ENCODE assay signal across 30 mouse cellular contexts in genomic region chr17:27996320-27996719, GRCm38 (mm10).
DNase-seq lines count a peak whose midpoint lies in the region; ATAC-seq and TF ChIP-seq lines count a peak whose summit lies in the region.
"Had no signal": no experiment of that assay in that cellular context is flagged by ENCODE, and none has a peak within 500 bp of the region (broad histone marks: within the 10 kb centered on the region; RNA-seq: fewer than 3 reads in every experiment).

No protein-coding gene starts in this region.

- no peak overlapping the region for H3K4me2 ChIP-seq in heart, embryonic 12.5 days
- H3K4me2 ChIP-seq in limb, embryonic 12.5 days = no peak overlapping the region
- H3K4me2 ChIP-seq in intestine, embryonic 15.5 days (replicated peaks) = no peak overlapping the region
- no peak overlapping the region for H3K4me2 ChIP-seq in intestine, postnatal 0 days (replicated peaks; ENCODE audit: low read depth)
- H3K4me2 ChIP-seq: embryonic facial prominence, embryonic 12.5 days; embryonic facial prominence, embryonic 15.5 days; heart, embryonic 11.5 days; heart, embryonic 15.5 days; hindbrain, embryonic 12.5 days had no signal

- H3K27me3 ChIP-seq in heart, adult 2 months (ENCODE audit: control insufficient read depth, insufficient read depth, low read length) = no peaks in the 10 kb centered on the region
- H3K27me3 ChIP-seq in heart, embryonic 12.5 days (replicated peaks) = no peaks in the 10 kb centered on the region
- no peaks in the 10 kb centered on the region for H3K27me3 ChIP-seq in limb, embryonic 12.5 days
- no peaks in the 10 kb centered on the region for H3K27me3 ChIP-seq in limb, embryonic 10.5 days (ENCODE audit: low read depth, poor library complexity, severe bottlenecking)
- no peaks in the 10 kb centered on the region for H3K27me3 ChIP-seq in intestine, embryonic 15.5 days (replicated peaks)
- H3K27me3 ChIP-seq in intestine, postnatal 0 days (replicated peaks; ENCODE audit: control insufficient read depth, insufficient read depth, low read length) = no peaks in the 10 kb centered on the region
- H3K27me3 ChIP-seq: CH12.LX; embryonic facial prominence, embryonic 12.5 days; embryonic facial prominence, embryonic 15.5 days; heart, embryonic 15.5 days; hindbrain, embryonic 12.5 days; Patski had no signal

- TF ChIP-seq CTCF in heart, adult 2 months (IDR thresholded peaks at IDR 0.05) = peak; percentile 29
- 0 out of 2 replicates have a peak, but pooled peaks have one; percentile 18 for TF ChIP-seq CTCF in intestine, postnatal 0 days (IDR thresholded peaks at IDR 0.05; ENCODE audit: low read depth)

- no peaks in the 10 kb centered on the region for H3K9me3 ChIP-seq in heart, embryonic 12.5 days (replicated peaks)
- H3K9me3 ChIP-seq in limb, embryonic 12.5 days = no peaks in the 10 kb centered on the region
- no peaks in the 10 kb centered on the region for H3K9me3 ChIP-seq in limb, embryonic 10.5 days (replicated peaks)
- no peaks in the 10 kb centered on the region for H3K9me3 ChIP-seq in intestine, embryonic 15.5 days
- no peaks in the 10 kb centered on the region for H3K9me3 ChIP-seq in intestine, postnatal 0 days (ENCODE audit: control insufficient read depth)
- H3K9me3 ChIP-seq: embryonic facial prominence, embryonic 12.5 days; embryonic facial prominence, embryonic 15.5 days; G1E; heart, embryonic 15.5 days; hindbrain, embryonic 12.5 days had no signal

- H3K36me3 ChIP-seq in heart, adult 2 months (ENCODE audit: control insufficient read depth, insufficient read depth, low read length) = no peaks in the 10 kb centered on the region
- H3K36me3 ChIP-seq in heart, embryonic 12.5 days = peaks cover 49% of the 10 kb centered on the region
- peaks cover 70% of the 10 kb centered on the region for H3K36me3 ChIP-seq in limb, embryonic 12.5 days
- peaks cover 74% of the 10 kb centered on the region for H3K36me3 ChIP-seq in limb, embryonic 10.5 days
- H3K36me3 ChIP-seq in intestine, embryonic 15.5 days = peaks cover 12% of the 10 kb centered on the region; the same call in 1 of the 2 replicates
- H3K36me3 ChIP-seq in intestine, postnatal 0 days (ENCODE audit: control insufficient read depth, insufficient read depth) = peaks cover 62% of the 10 kb centered on the region

- H3K27ac ChIP-seq in heart, adult 2 months = no peak overlapping the region
- H3K27ac ChIP-seq in heart, embryonic 12.5 days (ENCODE audit: poor library complexity, severe bottlenecking) = no peak overlapping the region
- 0 out of 2 replicates have a peak overlapping the region, but pooled peaks have one; percentile 41 for H3K27ac ChIP-seq in limb, embryonic 12.5 days
- H3K27ac ChIP-seq in limb, embryonic 10.5 days = no peak overlapping the region; the same call in 1 of the 2 replicates
- H3K27ac ChIP-seq in intestine, embryonic 15.5 days = no peak overlapping the region
- no peak overlapping the region for H3K27ac ChIP-seq in intestine, postnatal 0 days (ENCODE audit: low read depth, low read length)
- H3K27ac ChIP-seq: embryonic facial prominence, embryonic 12.5 days; embryonic facial prominence, embryonic 15.5 days; gastrocnemius, adult 2 months; heart, embryonic 15.5 days; hindbrain, embryonic 12.5 days had no signal

- no peak for ATAC-seq in heart, embryonic 12.5 days (ENCODE audit: insufficient number of reproducible peaks, low FRiP score)
- no peak for ATAC-seq in limb, embryonic 12.5 days (ENCODE audit: insufficient number of reproducible peaks, insufficient read depth, low FRiP score, low TSS enrichment, low read depth)
- peak; percentile 68 for ATAC-seq in intestine, embryonic 15.5 days
- ATAC-seq in intestine, postnatal 0 days = 0 out of 2 replicates have a peak, but pooled peaks have one; percentile 28
- ATAC-seq: forebrain, embryonic 14.5 days; forebrain, postnatal 0 days; hindbrain, embryonic 16.5 days; Patski had no signal

- no peak for TF ChIP-seq POLR2A in heart, adult 2 months (IDR thresholded peaks at IDR 0.05; ENCODE audit: insufficient read depth, low read depth, low read length)

- no peak for DNase-seq in heart, adult 2 months
- no peak for DNase-seq in limb, embryonic 10.5 days (ENCODE audit: low spot score)
- no peak for DNase-seq in c-Kit-positive CD71-positive TER-119-positive erythroid progenitor cells, embryonic 14.5 days (ENCODE audit: low spot score)
- no peak for DNase-seq in gastrocnemius, adult 8-10 months (ENCODE audit: low spot score in 2 of 2)
- DNase-seq: adrenal gland, postnatal 10 days; adrenal gland, postnatal 36 days; B cell, adult 2 months; cerebellum, adult 11 months; cerebellum, adult 2 months; cerebellum, adult 9-11 months; cerebellum, postnatal 25 days; forebrain, postnatal 0 days; gastrocnemius, adult 2 months; gastrocnemius, postnatal 25 days; heart, postnatal 10 days; heart, postnatal 4 days had no signal

- H3K79me2 ChIP-seq in heart, adult 2 months (replicated peaks; ENCODE audit: control insufficient read depth, insufficient read depth, low read length) = no peaks in the 10 kb centered on the region

- no peaks in the 10 kb centered on the region for H3K4me1 ChIP-seq in heart, adult 2 months (ENCODE audit: control insufficient read depth, insufficient read depth, low read length)
- H3K4me1 ChIP-seq in heart, embryonic 12.5 days (replicated peaks) = peaks cover 15% of the 10 kb centered on the region
- peaks cover 39% of the 10 kb centered on the region for H3K4me1 ChIP-seq in limb, embryonic 12.5 days (replicated peaks)
- H3K4me1 ChIP-seq in limb, embryonic 10.5 days = peaks cover 28% of the 10 kb centered on the region; the same call in 1 of the 2 replicates
- 0 out of 2 replicates have a peak, but pooled peaks cover 7% of the 10 kb centered on the region for H3K4me1 ChIP-seq in intestine, embryonic 15.5 days (replicated peaks)
- no peaks in the 10 kb centered on the region for H3K4me1 ChIP-seq in intestine, postnatal 0 days (replicated peaks; ENCODE audit: control insufficient read depth, insufficient read depth, low read length)

- no peak for TF ChIP-seq EP300 in heart, adult 2 months (IDR thresholded peaks at IDR 0.05; ENCODE audit: insufficient read depth, low read depth, low read length)

- H3K4me3 ChIP-seq in heart, adult 2 months = no peak overlapping the region
- H3K4me3 ChIP-seq in heart, embryonic 12.5 days = no peak overlapping the region
- no peak overlapping the region for H3K4me3 ChIP-seq in limb, embryonic 12.5 days (replicated peaks)
- no peak overlapping the region for H3K4me3 ChIP-seq in limb, embryonic 10.5 days
- no peak overlapping the region for H3K4me3 ChIP-seq in intestine, embryonic 15.5 days (replicated peaks)
- H3K4me3 ChIP-seq in intestine, postnatal 0 days (ENCODE audit: low read depth, low read length) = no peak overlapping the region
- H3K4me3 ChIP-seq: embryonic facial prominence, embryonic 12.5 days; embryonic facial prominence, embryonic 15.5 days; gastrocnemius, adult 2 months; heart, embryonic 15.5 days; hindbrain, embryonic 12.5 days had no signal

- intact Hi-C loops in heart, adult 2 months (cut with DNase I) = loop anchor here (5.0 kb wide), 1 partner anchor 36 kb away; no protein-coding TSS in a partner anchor

- no peak overlapping the region for H3K9ac ChIP-seq in heart, adult 2 months (ENCODE audit: low read depth, low read length)
- no peak overlapping the region for H3K9ac ChIP-seq in heart, embryonic 12.5 days
- 0 out of 2 replicates have a peak overlapping the region, but pooled peaks have one; percentile 27 for H3K9ac ChIP-seq in limb, embryonic 12.5 days (replicated peaks)
- no peak overlapping the region for H3K9ac ChIP-seq in intestine, embryonic 15.5 days
- no peak overlapping the region for H3K9ac ChIP-seq in intestine, postnatal 0 days (ENCODE audit: low read depth, low read length)
- H3K9ac ChIP-seq: embryonic facial prominence, embryonic 12.5 days; embryonic facial prominence, embryonic 15.5 days; forebrain, postnatal 0 days; heart, embryonic 15.5 days; hindbrain, embryonic 12.5 days had no signal

- WGBS in heart, adult 2 months = 77% methylated on average over 4 of the region's 4 CpGs
- WGBS in heart, embryonic 12.5 days = 80% methylated on average over 4 of the region's 4 CpGs
- 51% methylated on average over 4 of the region's 4 CpGs for WGBS in limb, embryonic 12.5 days
- 58% methylated on average over 4 of the region's 4 CpGs for WGBS in limb, embryonic 10.5 days
- WGBS in intestine, embryonic 15.5 days = 59% methylated on average over 4 of the region's 4 CpGs
- 65% methylated on average over 4 of the region's 4 CpGs for WGBS in intestine, postnatal 0 days

Comparison
In these comparisons a context has a peak if more than half of its experiments do, and no peak if none do; other contexts are left out.
1. ATAC-seq: peak in intestine, embryonic 15.5 days (single experiment) and intestine, postnatal 0 days (single experiment); none in heart, embryonic 12.5 days (single experiment) and limb, embryonic 12.5 days (single experiment).